ENCODE assay signal across 8 mouse cellular contexts in genomic region chr5:134500062-134500461, GRCm38 (mm10). TPM values are rescaled to one million over a fixed set of nuclear protein-coding genes. Genes with fewer than 3 reads are reported as not detected.
DNase-seq lines count a peak whose midpoint lies in the region; ATAC-seq and TF ChIP-seq lines count a peak whose summit lies in the region.

No protein-coding gene starts in this region.

- no peaks in the 10 kb centered on the region for H3K27me3 ChIP-seq in Patski
- H3K27me3 ChIP-seq in intestine, postnatal 0 days (replicated peaks; ENCODE audit: control insufficient read depth, insufficient read depth, low read length): no peaks in the 10 kb centered on the region
- no peaks in the 10 kb centered on the region; the same call in 1 of the 2 replicates for H3K27me3 ChIP-seq in splenic B cell, adult 2 months (ENCODE audit: control insufficient read depth, insufficient read depth, low read length, poor library complexity, severe bottlenecking)

- in situ Hi-C loops in Patski (cut with MboI; ENCODE audit: low pct_unique_long_range_greater_than_20kb): no loop called here

- H3K36me3 ChIP-seq in intestine, postnatal 0 days (ENCODE audit: control insufficient read depth, insufficient read depth): peaks cover 78% of the 10 kb centered on the region
- 0 out of 2 replicates have a peak, but pooled peaks cover 2% of the 10 kb centered on the region for H3K36me3 ChIP-seq in splenic B cell, adult 2 months (ENCODE audit: control insufficient read depth, insufficient read depth, low read length, poor library complexity, severe bottlenecking)

- H3K27ac ChIP-seq in intestine, postnatal 0 days (ENCODE audit: low read depth, low read length): no peak overlapping the region

- POLR2A ChIA-PET in Patski (lab: Charles Lee): no interaction called here

- CTCF ChIA-PET in Patski (lab: Charles Lee): interaction anchor here (0.6 to 5.6 kb wide), 14 partner anchors 7 to 125 kb away, joined by 3 to 41 read pairs (median 4); no protein-coding TSS in a partner anchor

- H3K9me3 ChIP-seq in intestine, postnatal 0 days (ENCODE audit: control insufficient read depth): no peaks in the 10 kb centered on the region

- TF ChIP-seq CTCF in Patski (IDR thresholded peaks at IDR 0.05): peak; percentile 87
- TF ChIP-seq CTCF in intestine, postnatal 0 days (IDR thresholded peaks at IDR 0.05; ENCODE audit: low read depth): peak; percentile 81

- peak; percentile 33 for DNase-seq in gastrocnemius, adult 18-20 months (ENCODE audit: low spot score)
- DNase-seq in gastrocnemius, postnatal 4 days (ENCODE audit: low spot score in 2 of 2): no peak
- DNase-seq in 3134 (ENCODE audit: extremely low read depth, insufficient read length, low spot score) (peak; percentile 70), Patski (ENCODE audit: low read depth, low spot score) (no peak)
- peak; percentile 49 for DNase-seq in cerebellum, adult 9-11 months
- DNase-seq in lung, postnatal 14 days: peak; percentile 65
- peak; percentile 63 for DNase-seq in splenic B cell, adult 2 months (ENCODE audit: low read depth, low spot score)

- no peak for ATAC-seq in Patski
- no peak for ATAC-seq in intestine, postnatal 0 days

- no peak overlapping the region for H3K9ac ChIP-seq in intestine, postnatal 0 days (ENCODE audit: low read depth, low read length)

- no peak overlapping the region for H3K4me3 ChIP-seq in intestine, postnatal 0 days (ENCODE audit: low read depth, low read length)

- no peak overlapping the region for H3K4me2 ChIP-seq in intestine, postnatal 0 days (replicated peaks; ENCODE audit: low read depth)

- no peaks in the 10 kb centered on the region for H3K4me1 ChIP-seq in intestine, postnatal 0 days (replicated peaks; ENCODE audit: control insufficient read depth, insufficient read depth, low read length)

- 74% methylated on average over 4 of the region's 4 CpGs for WGBS in intestine, postnatal 0 days

RNA-seq across cellular contexts. Expression of gene Gtf2ird1, which starts 43.5 kb away (rescaled TPM):
- total RNA-seq in gastrocnemius, adult 18-20 months (2021): 10 to 100 TPM; 10.9 to 19.9 TPM
- 10 to 100 TPM; 50.0 to 57.8 TPM for total RNA-seq in gastrocnemius, postnatal 4 days (2021)
- 169 TPM for polyA plus RNA-seq in Patski (2021)
- polyA plus RNA-seq in intestine, postnatal 0 days (2015; fragmentation: Nextera tagmentation; extraction: Ambion mirVana): 42.8 and 46.8 TPM in 2 replicates

RNA-seq across cellular contexts. Expression of gene Clip2, which starts 52.2 kb away (rescaled TPM):
- 1 to 10 TPM; 1.7 to 3.0 TPM for total RNA-seq in gastrocnemius, adult 18-20 months (2021)
- 10 to 100 TPM; 15.8 to 17.6 TPM for total RNA-seq in gastrocnemius, postnatal 4 days (2021)
- polyA plus RNA-seq in Patski (2021): 33.8 TPM
- polyA plus RNA-seq in intestine, postnatal 0 days (2015; fragmentation: Nextera tagmentation; extraction: Ambion mirVana): 2.6 and 3.1 TPM in 2 replicates

RNA-seq across cellular contexts. Expression of gene Syna, which starts 59.9 kb away (rescaled TPM):
- total RNA-seq in gastrocnemius, adult 18-20 months (2021): not detected
- total RNA-seq in gastrocnemius, postnatal 4 days (2021): not detected
- 0.33 TPM for polyA plus RNA-seq in Patski (2021)
- 0.13 and 0.25 TPM in 2 replicates for polyA plus RNA-seq in intestine, postnatal 0 days (2015; fragmentation: Nextera tagmentation; extraction: Ambion mirVana)

Comparison
In these comparisons a context has a peak if more than half of its experiments do, and no peak if none do; other contexts are left out.
1. DNase-seq: peak in gastrocnemius, adult 18-20 months (single experiment), 3134 (single experiment), cerebellum, adult 9-11 months (single experiment), lung, postnatal 14 days (single experiment) and splenic B cell, adult 2 months (single experiment); none in gastrocnemius, postnatal 4 days (0 of 2) and Patski (single experiment).
2. RNA of gene Clip2, which starts 52.2 kb away (total RNA-seq): 15.8 to 17.6 TPM in gastrocnemius, postnatal 4 days; 1.7 to 3.0 TPM in gastrocnemius, adult 18-20 months; every median in the first group is over 4 times any median in the second.